Mouse (Mus musculus) heart, embryonic 16.5 days (tissue): ENCODE measurements at regions not wholly inside any gene's neighbourhood (a gene's known extent, or its start where the extent isn't known, plus 50 kb on each side); places are given as distances from the start of the nearest gene placed in this dataset.

Source experiments
- ATAC-seq: fragments of 200-750 bp; cut with Nextera tagmentation; replicated peaks from 2 replicates; pipeline ENCODE4 v1.8.0; 2017; ENCODE audit warnings: moderate number of reproducible peaks; ENCODE audit not compliant: insufficient read depth, low FRiP score; ENCODE audit errors: extremely low read depth
- H3K27ac ChIP-seq: fragments of 300-500 bp; sonication (generic); 2 replicates; pipeline ENCODE4 v1.5.1; 2014; ENCODE audit warnings: mild to moderate bottlenecking, low read length, control low read depth, moderate library complexity
- H3K27me3 ChIP-seq: fragments of 300-500 bp; sonication (generic); 2 replicates; pipeline ENCODE4 v1.6.1; 2014; ENCODE audit warnings: low read length, mixed read lengths; ENCODE audit not compliant: control insufficient read depth, insufficient read depth
- H3K36me3 ChIP-seq: fragments of 300-500 bp; sonication (generic); 2 replicates; pipeline ENCODE4 v1.6.1; 2014; ENCODE audit not compliant: control insufficient read depth, insufficient read depth
- H3K4me1 ChIP-seq: fragments of 300-500 bp; sonication (generic); 2 replicates; pipeline ENCODE4 v1.6.1; 2014; ENCODE audit warnings: low read length, mixed read lengths; ENCODE audit not compliant: control insufficient read depth, insufficient read depth
- H3K4me2 ChIP-seq: fragments of 300-500 bp; sonication (generic); 2 replicates; pipeline ENCODE4 v1.6.1; 2014; ENCODE audit warnings: low read depth, mild to moderate bottlenecking, control low read depth, low read length
- H3K4me3 ChIP-seq: fragments of 300-500 bp; sonication (generic); 2 replicates; pipeline ENCODE4 v1.5.1; 2014; ENCODE audit warnings: mild to moderate bottlenecking, control low read depth, low read length
- H3K9ac ChIP-seq: fragments of 300-500 bp; sonication (generic); 2 replicates; pipeline ENCODE4 v1.6.1; 2014; ENCODE audit warnings: low read length, control low read depth
- H3K9me3 ChIP-seq: fragments of 300-500 bp; sonication (generic); replicated peaks from 2 replicates; pipeline ENCODE4 v1.6.1; 2016; ENCODE audit warnings: low read length; ENCODE audit not compliant: control insufficient read depth
- WGBS: fragments of 180-500 bp; shearing (Covaris S2); extraction: QIAGEN DNeasy Blood & Tissue Kit; methylation state at CpG from one replicate; pipeline ENCODE4 v1.1.7; 2014; 5-methylcytosine and 5-hydroxymethylcytosine counted together

- Histone ChIP-seq H3K27ac (no peak overlapping the region), H3K4me3 (no peak overlapping the region), H3K4me2 (no peak overlapping the region), H3K4me1 (no peaks in the 10 kb centered on the region), H3K27me3 (no peaks in the 10 kb centered on the region), H3K9ac (no peak overlapping the region), H3K9me3 (peaks cover 3% of the 10 kb centered on the region; the same call in 1 of the 2 replicates), H3K36me3 (no peaks in the 10 kb centered on the region)
- 91% methylated on average over 7 of the region's 7 CpGs for WGBS
- no peak for ATAC-seq
Observed at GRCm38 (mm10) chr6:140984249-140984648, 255.2 kb downstream of the Gm11077 start.

- Histone ChIP-seq H3K9me3 (peaks cover 10% of the 10 kb centered on the region), H3K27ac (no peak overlapping the region), H3K36me3 (no peaks in the 10 kb centered on the region), H3K27me3 (no peaks in the 10 kb centered on the region), H3K4me2 (no peak overlapping the region), H3K9ac (no peak overlapping the region), H3K4me3 (no peak overlapping the region), H3K4me1 (no peaks in the 10 kb centered on the region)
- 77% methylated on average over 13 of the region's 13 CpGs for WGBS
- no peak for ATAC-seq
Observed at GRCm38 (mm10) chr6:140993643-140994580, 255.2 kb upstream of the Pde3a start.

GRCm38 (mm10) chr6:140995340-140996135, 253.5 kb upstream of the Pde3a start:
- no peak overlapping the region for H3K4me2 ChIP-seq
- no peak for ATAC-seq
- H3K9me3 ChIP-seq: peaks cover 10% of the 10 kb centered on the region
- WGBS: 67% methylated on average over 14 of the region's 14 CpGs
- H3K36me3 ChIP-seq: no peaks in the 10 kb centered on the region
- no peak overlapping the region for H3K27ac ChIP-seq
- no peaks in the 10 kb centered on the region; the same call in 1 of the 2 replicates for H3K4me1 ChIP-seq
- H3K4me3 ChIP-seq: no peak overlapping the region
- H3K9ac ChIP-seq: no peak overlapping the region
- no peaks in the 10 kb centered on the region for H3K27me3 ChIP-seq

GRCm38 (mm10) chr6:140998069-140998468, 251.0 kb upstream of the Pde3a start:
- no peak for ATAC-seq
- H3K27me3 ChIP-seq: no peaks in the 10 kb centered on the region
- no peak overlapping the region for H3K27ac ChIP-seq
- H3K36me3 ChIP-seq: no peaks in the 10 kb centered on the region
- peaks cover 4% of the 10 kb centered on the region; the same call in 1 of the 2 replicates for H3K9me3 ChIP-seq
- H3K4me2 ChIP-seq: no peak overlapping the region
- WGBS: 77% methylated on average over 7 of the region's 7 CpGs
- no peak overlapping the region for H3K9ac ChIP-seq
- no peak overlapping the region for H3K4me3 ChIP-seq
- no peaks in the 10 kb centered on the region; the same call in 1 of the 2 replicates for H3K4me1 ChIP-seq

- Histone ChIP-seq H3K9ac (no peak overlapping the region), H3K36me3 (no peaks in the 10 kb centered on the region), H3K4me3 (no peak overlapping the region), H3K4me1 (no peaks in the 10 kb centered on the region; the same call in 1 of the 2 replicates), H3K27ac (no peak overlapping the region), H3K27me3 (no peaks in the 10 kb centered on the region), H3K9me3 (peaks cover 4% of the 10 kb centered on the region; the same call in 1 of the 2 replicates), H3K4me2 (no peak overlapping the region)
- no peak for ATAC-seq
- WGBS: 23% methylated on average over 2 of the region's 2 CpGs
Observed at GRCm38 (mm10) chr6:141000552-141000951, 248.5 kb upstream of the Pde3a start.

GRCm38 (mm10) chr6:141001306-141001705, 247.8 kb upstream of the Pde3a start:
- Histone ChIP-seq H3K27me3 (no peaks in the 10 kb centered on the region), H3K36me3 (no peaks in the 10 kb centered on the region), H3K4me1 (no peaks in the 10 kb centered on the region; the same call in 1 of the 2 replicates), H3K27ac (no peak overlapping the region), H3K4me2 (no peak overlapping the region), H3K9ac (no peak overlapping the region), H3K4me3 (no peak overlapping the region), H3K9me3 (peaks cover 4% of the 10 kb centered on the region; the same call in 1 of the 2 replicates)
- WGBS: 59% methylated on average over 3 of the region's 3 CpGs
- ATAC-seq: no peak

GRCm38 (mm10) chr6:141015055-141015681, 233.9 kb upstream of the Pde3a start:
- no peak overlapping the region for H3K4me3 ChIP-seq
- no peaks in the 10 kb centered on the region for H3K4me1 ChIP-seq
- no peak for ATAC-seq
- 84% methylated on average over 11 of the region's 11 CpGs for WGBS
- H3K27ac ChIP-seq: no peak overlapping the region
- no peaks in the 10 kb centered on the region for H3K27me3 ChIP-seq
- H3K9me3 ChIP-seq: no peaks in the 10 kb centered on the region
- H3K36me3 ChIP-seq: no peaks in the 10 kb centered on the region
- H3K9ac ChIP-seq: no peak overlapping the region
- H3K4me2 ChIP-seq: no peak overlapping the region

GRCm38 (mm10) chr6:141023501-141023900, 225.6 kb upstream of the Pde3a start:
- 69% methylated on average over 4 of the region's 4 CpGs for WGBS
- ATAC-seq: no peak
- no peaks in the 10 kb centered on the region for H3K36me3 ChIP-seq
- H3K4me3 ChIP-seq: no peak overlapping the region
- H3K4me2 ChIP-seq: no peak overlapping the region
- no peaks in the 10 kb centered on the region for H3K9me3 ChIP-seq
- no peaks in the 10 kb centered on the region for H3K4me1 ChIP-seq
- H3K27me3 ChIP-seq: no peaks in the 10 kb centered on the region
- H3K27ac ChIP-seq: no peak overlapping the region
- no peak overlapping the region for H3K9ac ChIP-seq
